Mouse (Mus musculus): Measurements from ENCODE around the gene Zfp961. TPM values are rescaled to one million over a fixed set of nuclear protein-coding genes. Genes with fewer than 3 reads are reported as not detected.
A peak's percentile ranks its signal among the peaks of the same experiment; 100 is the strongest.
"Not testable (repeated sequence)": the region's sequence is repeated elsewhere in the genome, so short reads cannot be mapped to it uniquely, and the experiment has no call there.

The Zfp961 gene
- polyA plus RNA-seq (2014; fragmentation: Nextera tagmentation; extraction: Ambion mirVana), result 16.2 and 16.7 TPM in 2 replicates

DNA sequence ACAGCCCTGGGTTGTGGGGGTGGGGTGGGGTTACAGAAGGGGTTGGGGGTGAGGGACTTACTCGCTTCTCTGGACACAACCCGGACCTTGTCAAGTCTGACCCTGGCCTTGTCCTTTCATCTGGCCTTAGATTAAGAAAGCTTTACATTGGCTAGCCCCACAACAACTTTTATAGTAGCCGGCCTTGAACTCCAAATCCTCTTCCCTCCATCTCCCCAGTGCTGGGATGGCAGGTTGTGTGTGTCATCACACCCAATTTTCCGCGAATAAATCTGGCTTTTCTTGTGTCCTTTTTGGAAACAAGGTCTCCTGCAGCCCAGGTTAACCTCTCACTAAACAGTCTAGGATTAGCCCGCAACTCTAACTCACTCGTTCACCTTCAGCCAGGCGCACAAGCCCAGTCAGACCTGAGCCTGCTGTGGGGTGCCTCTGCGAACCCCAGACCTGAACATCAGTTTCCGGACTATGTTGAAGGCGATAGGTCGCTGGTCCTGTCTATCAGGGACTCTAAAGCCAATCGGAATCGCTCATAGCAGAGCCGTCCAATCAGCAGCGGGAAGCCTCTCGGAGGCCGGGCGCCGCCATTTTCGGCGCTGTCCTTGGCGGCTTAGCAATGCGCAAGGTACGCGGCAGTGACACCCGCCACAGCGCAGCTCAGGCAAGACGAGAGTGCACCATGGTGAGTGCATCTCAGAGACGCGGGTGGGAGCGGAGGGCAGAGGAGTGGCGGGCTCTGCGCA, at the start of gene Zfp961:
Zfp961 (plus strand) TSS at position 557 of the 740 bp plus-strand sequence.
- Histone ChIP-seq H3K4me3 (ENCODE audit: low read depth, low read length) (peak within 1 kb of the TSS; percentile 76), H3K27me3 (replicated peaks; ENCODE audit: control insufficient read depth, insufficient read depth, low read length) (no peaks in the 10 kb centered on the region), H3K4me2 (ENCODE audit: low read depth, low read length) (peak within 1 kb of the TSS; percentile 69), H3K9ac (ENCODE audit: low read depth, low read length) (peak within 1 kb of the TSS; percentile 83), H3K27ac (replicated peaks; ENCODE audit: low read depth, low read length) (peak within 1 kb of the TSS; percentile 80), H3K36me3 (ENCODE audit: control insufficient read depth, insufficient read depth, low read length) (peaks cover 15% of the 10 kb centered on the region; the same call in 1 of the 2 replicates), H3K9me3 (ENCODE audit: control insufficient read depth, low read length) (peaks cover 21% of the 10 kb centered on the region; the same call in 1 of the 2 replicates), H3K4me1 (ENCODE audit: control insufficient read depth, insufficient read depth, low read length) (peaks cover 6% of the 10 kb centered on the region)
- peak; percentile 99 for DNase-seq (ENCODE audit: low spot score)
- peak; percentile 100 for ATAC-seq (ENCODE audit: low read depth)
- WGBS, result 4% methylated on average over 34 of the region's 34 CpGs

- not testable (repeated sequence) for H3K4me2 ChIP-seq (ENCODE audit: low read depth, low read length); H3K4me1 ChIP-seq (ENCODE audit: control insufficient read depth, insufficient read depth, low read length); H3K27ac ChIP-seq (replicated peaks; ENCODE audit: low read depth, low read length); H3K9ac ChIP-seq (ENCODE audit: low read depth, low read length); H3K4me3 ChIP-seq (ENCODE audit: low read depth, low read length); H3K9me3 ChIP-seq (ENCODE audit: control insufficient read depth, low read length); H3K27me3 ChIP-seq (replicated peaks; ENCODE audit: control insufficient read depth, insufficient read depth, low read length); ATAC-seq (ENCODE audit: low read depth); H3K36me3 ChIP-seq (ENCODE audit: control insufficient read depth, insufficient read depth, low read length); DNase-seq (ENCODE audit: low spot score)
- WGBS, result 67% methylated on average over 1 of the region's 1 CpGs
These were observed 47.8 kb upstream of the Zfp961 start for GRCm38 (mm10) chr8:71903084-71903483.

DNA sequence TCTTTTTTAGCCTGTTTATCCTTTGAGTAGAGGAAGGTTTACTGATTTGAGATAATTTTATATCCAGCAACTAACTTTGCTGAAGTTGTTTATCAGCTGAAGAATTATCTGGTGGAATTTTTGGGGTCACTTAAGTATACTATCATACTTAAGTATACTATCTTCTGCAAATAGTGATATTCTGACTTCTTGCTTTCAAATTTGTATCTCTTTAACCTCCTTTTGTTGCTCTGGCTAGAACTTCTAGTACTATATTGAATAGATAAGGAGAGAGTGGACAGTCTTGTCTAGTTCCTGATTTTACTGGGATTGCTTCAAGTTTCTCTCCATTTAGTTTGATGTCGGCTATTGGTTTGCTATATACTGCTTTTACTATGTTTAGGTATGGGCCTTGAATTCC, 44.0 kb upstream of the Zfp961 start:
- no peak overlapping the region for H3K4me3 ChIP-seq (ENCODE audit: low read depth, low read length)
- no peak overlapping the region for H3K4me2 ChIP-seq (ENCODE audit: low read depth, low read length)
- no peak for DNase-seq (ENCODE audit: low spot score)
- peaks cover 6% of the 10 kb centered on the region; the same call in 1 of the 2 replicates for H3K9me3 ChIP-seq (ENCODE audit: control insufficient read depth, low read length)
- no peak for ATAC-seq (ENCODE audit: low read depth)
- H3K27me3 ChIP-seq (replicated peaks; ENCODE audit: control insufficient read depth, insufficient read depth, low read length), result no peaks in the 10 kb centered on the region
- WGBS, result 94% methylated on average over 1 of the region's 1 CpGs
- no peak overlapping the region for H3K27ac ChIP-seq (replicated peaks; ENCODE audit: low read depth, low read length)
- H3K36me3 ChIP-seq (ENCODE audit: control insufficient read depth, insufficient read depth, low read length), result no peaks in the 10 kb centered on the region
- no peak overlapping the region for H3K9ac ChIP-seq (ENCODE audit: low read depth, low read length)
- no peaks in the 10 kb centered on the region for H3K4me1 ChIP-seq (ENCODE audit: control insufficient read depth, insufficient read depth, low read length)

GRCm38 (mm10) chr8:71907798-71908257, 43.0 kb upstream of the Zfp961 start:
- DNase-seq (ENCODE audit: low spot score) (no peak), ATAC-seq (ENCODE audit: low read depth) (no peak)
- H3K9me3 ChIP-seq (ENCODE audit: control insufficient read depth, low read length), result peaks cover 6% of the 10 kb centered on the region; the same call in 1 of the 2 replicates
- WGBS, result 98% methylated on average over 5 of the region's 5 CpGs
- peak overlapping the region; percentile 60 for H3K4me2 ChIP-seq (ENCODE audit: low read depth, low read length)
- H3K4me3 ChIP-seq (ENCODE audit: low read depth, low read length), result peak overlapping the region; percentile 72
- peak overlapping the region; percentile 97 for H3K27ac ChIP-seq (replicated peaks; ENCODE audit: low read depth, low read length)
- no peaks in the 10 kb centered on the region for H3K36me3 ChIP-seq (ENCODE audit: control insufficient read depth, insufficient read depth, low read length)
- no peaks in the 10 kb centered on the region for H3K27me3 ChIP-seq (replicated peaks; ENCODE audit: control insufficient read depth, insufficient read depth, low read length)
- no peak overlapping the region for H3K9ac ChIP-seq (ENCODE audit: low read depth, low read length)
- H3K4me1 ChIP-seq (ENCODE audit: control insufficient read depth, insufficient read depth, low read length), result no peaks in the 10 kb centered on the region

DNA sequence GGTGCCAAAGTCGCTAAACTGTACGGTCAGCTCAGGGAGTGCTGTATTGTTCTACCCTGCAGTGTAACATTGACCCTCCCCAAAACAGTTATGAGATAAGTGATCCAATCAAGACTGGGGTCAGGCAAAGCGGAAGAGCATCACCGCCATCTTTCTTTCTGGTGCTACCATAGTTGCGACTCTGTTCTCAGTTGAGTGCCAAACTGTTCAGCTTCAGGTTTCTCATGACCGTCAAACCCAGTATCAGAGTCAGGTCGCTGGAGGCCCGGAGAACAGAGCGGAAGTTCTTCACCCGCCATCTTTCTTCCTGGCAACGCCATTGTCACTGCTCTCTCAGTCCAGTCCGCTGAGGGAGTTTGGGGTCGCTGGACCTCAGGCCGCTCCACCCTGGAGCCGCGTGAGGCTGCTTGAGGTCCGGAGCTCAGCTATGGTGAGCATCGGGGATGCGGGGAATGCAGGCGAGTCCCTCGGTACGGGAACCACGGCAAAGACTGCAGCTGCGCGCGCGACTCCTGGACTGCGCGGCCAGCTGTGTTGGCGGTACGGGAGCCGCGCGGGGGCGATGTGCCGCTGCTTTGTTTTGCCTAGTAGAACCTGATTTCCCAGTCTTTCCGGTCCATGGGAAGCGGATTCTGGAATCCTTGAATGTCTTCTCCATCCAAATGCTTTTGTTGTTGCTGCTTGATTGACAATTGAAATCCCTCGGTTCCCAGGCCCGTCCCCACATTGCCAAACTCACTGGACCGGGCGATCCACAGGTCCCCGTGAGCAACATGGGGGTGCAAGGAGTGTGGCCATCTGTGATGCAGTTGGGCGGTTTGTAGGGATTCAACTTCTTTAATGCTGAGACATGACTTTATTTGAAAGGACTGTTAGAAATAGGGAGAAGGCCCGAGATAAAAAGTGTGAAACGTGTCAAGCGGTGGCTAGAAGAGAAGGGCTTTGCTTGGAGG, 42.3 kb upstream of the Zfp961 start, which contains the start of the genes Zfp882 and Zfp617:
Zfp882 (plus strand) TSS at position 300 of the 953 bp plus-strand sequence.
Zfp617 (plus strand) TSS at position 327 of the 953 bp plus-strand sequence.
- H3K4me1 ChIP-seq (ENCODE audit: control insufficient read depth, insufficient read depth, low read length), result no peaks in the 10 kb centered on the region
- H3K36me3 ChIP-seq (ENCODE audit: control insufficient read depth, insufficient read depth, low read length), result peaks cover 3% of the 10 kb centered on the region
- WGBS, result 10% methylated on average over 32 of the region's 47 CpGs
- peak within 1 kb of the TSS; percentile 89 for H3K9ac ChIP-seq (ENCODE audit: low read depth, low read length)
- peaks cover 6% of the 10 kb centered on the region; the same call in 1 of the 2 replicates for H3K9me3 ChIP-seq (ENCODE audit: control insufficient read depth, low read length)
- H3K4me2 ChIP-seq (ENCODE audit: low read depth, low read length), result peak within 1 kb of the TSS; percentile 60
- ATAC-seq (ENCODE audit: low read depth) (peak; percentile 96), DNase-seq (ENCODE audit: low spot score) (peak; percentile 94)
- no peaks in the 10 kb centered on the region for H3K27me3 ChIP-seq (replicated peaks; ENCODE audit: control insufficient read depth, insufficient read depth, low read length)
- H3K4me3 ChIP-seq (ENCODE audit: low read depth, low read length), result peak within 1 kb of the TSS; percentile 72
- peak within 1 kb of the TSS; percentile 97 for H3K27ac ChIP-seq (replicated peaks; ENCODE audit: low read depth, low read length)

DNA sequence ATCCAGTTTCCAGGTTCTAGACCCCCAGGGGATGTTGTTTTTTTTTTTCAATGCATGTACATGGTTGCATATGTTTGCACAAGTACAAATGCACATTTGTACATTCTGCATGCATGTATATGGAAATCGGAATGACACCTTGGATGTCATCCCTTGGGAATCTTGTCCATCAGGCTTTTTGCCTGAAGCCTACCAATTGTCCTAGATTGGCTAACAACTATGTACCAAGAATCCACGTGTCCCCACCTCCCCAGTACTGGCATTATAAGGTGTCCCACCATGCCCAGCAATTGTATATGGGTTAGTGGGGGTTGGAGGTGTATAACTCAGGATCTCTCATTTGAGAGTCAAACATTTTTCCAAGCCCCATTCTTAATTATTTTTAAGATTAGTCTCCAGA, 38.6 kb upstream of the Zfp961 start:
- Histone ChIP-seq H3K27ac (replicated peaks; ENCODE audit: low read depth, low read length) (no peak overlapping the region), H3K36me3 (ENCODE audit: control insufficient read depth, insufficient read depth, low read length) (peaks cover 31% of the 10 kb centered on the region), H3K9ac (ENCODE audit: low read depth, low read length) (no peak overlapping the region), H3K4me1 (ENCODE audit: control insufficient read depth, insufficient read depth, low read length) (no peaks in the 10 kb centered on the region), H3K27me3 (replicated peaks; ENCODE audit: control insufficient read depth, insufficient read depth, low read length) (no peaks in the 10 kb centered on the region), H3K9me3 (ENCODE audit: control insufficient read depth, low read length) (peaks cover 6% of the 10 kb centered on the region; the same call in 1 of the 2 replicates), H3K4me3 (ENCODE audit: low read depth, low read length) (no peak overlapping the region), H3K4me2 (ENCODE audit: low read depth, low read length) (no peak overlapping the region)
- 90% methylated on average over 2 of the region's 2 CpGs for WGBS
- no peak for ATAC-seq (ENCODE audit: low read depth)
- no peak for DNase-seq (ENCODE audit: low spot score)

DNA sequence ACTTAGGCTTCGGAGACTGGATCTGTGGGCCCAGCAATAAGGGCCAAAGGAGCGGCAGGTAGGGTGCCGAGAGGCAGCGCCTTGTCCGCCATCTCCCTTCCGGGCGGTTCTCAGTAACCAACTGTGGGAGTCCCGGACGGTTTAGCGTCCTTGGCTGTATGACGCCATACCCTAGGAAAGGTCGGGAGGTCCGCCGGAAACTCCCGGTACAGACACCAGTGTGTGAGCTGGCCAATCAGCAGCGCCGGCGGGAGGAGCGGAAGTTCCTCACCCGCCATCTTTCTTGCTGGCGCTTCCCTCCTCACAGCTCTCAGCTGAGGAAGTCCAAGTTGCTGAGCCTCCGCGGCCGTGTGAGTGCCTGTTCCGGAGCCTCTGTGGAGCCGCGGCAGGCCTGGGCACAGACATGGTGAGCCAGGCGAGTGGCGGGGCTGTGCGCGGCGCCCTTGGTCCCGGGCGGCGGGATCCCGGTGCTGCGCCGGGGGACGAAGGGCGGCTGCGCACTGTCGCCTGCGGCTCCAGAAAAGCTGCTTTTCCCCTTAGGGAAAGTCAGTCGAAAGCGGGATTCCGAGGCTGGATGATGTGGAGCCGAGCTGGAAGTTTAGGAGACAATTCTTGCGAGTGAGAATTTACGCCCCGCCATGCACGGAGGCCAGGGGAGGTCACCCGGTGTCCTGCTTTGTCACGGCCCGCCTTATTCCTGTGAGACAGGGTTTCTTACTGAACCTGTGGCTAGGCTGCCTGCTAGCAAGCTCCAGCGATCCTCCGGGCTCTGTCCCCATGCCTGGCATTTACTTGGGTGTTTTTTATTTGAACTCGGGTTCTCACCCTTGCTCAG, 28.1 kb upstream of the Zfp961 start:
- DNase-seq (ENCODE audit: low spot score), result peak; percentile 98
- peak; percentile 100 for ATAC-seq (ENCODE audit: low read depth)
- no peaks in the 10 kb centered on the region for H3K9me3 ChIP-seq (ENCODE audit: control insufficient read depth, low read length)
- peak overlapping the region; percentile 74 for H3K4me2 ChIP-seq (ENCODE audit: low read depth, low read length)
- peak overlapping the region; percentile 72 for H3K4me3 ChIP-seq (ENCODE audit: low read depth, low read length)
- peak overlapping the region; percentile 95 for H3K9ac ChIP-seq (ENCODE audit: low read depth, low read length)
- peaks cover 2% of the 10 kb centered on the region; the same call in 1 of the 2 replicates for H3K4me1 ChIP-seq (ENCODE audit: control insufficient read depth, insufficient read depth, low read length)
- peak overlapping the region; percentile 98 for H3K27ac ChIP-seq (replicated peaks; ENCODE audit: low read depth, low read length)
- under 1% methylated on average over 42 of the region's 57 CpGs for WGBS
- H3K27me3 ChIP-seq (replicated peaks; ENCODE audit: control insufficient read depth, insufficient read depth, low read length), result no peaks in the 10 kb centered on the region
- H3K36me3 ChIP-seq (ENCODE audit: control insufficient read depth, insufficient read depth, low read length), result peaks cover 7% of the 10 kb centered on the region; the same call in 1 of the 2 replicates

Data from embryonic facial prominence, embryonic 14.5 days (tissue).